Mouse (Mus musculus) neural tube, embryonic 15.5 days (tissue): ENCODE measurements at regions not wholly inside any gene's neighbourhood (a gene's known extent, or its start where the extent isn't known, plus 50 kb on each side); places are given as distances from the start of the nearest gene placed in this dataset.

Source experiments
- ATAC-seq: fragments of 200-750 bp; cut with Nextera tagmentation; 2 replicates; pipeline ENCODE4 v1.8.0; 2017; ENCODE audit warnings: mild to moderate bottlenecking, moderate TSS enrichment, moderate library complexity; ENCODE audit not compliant: low FRiP score
- H3K27ac ChIP-seq: fragments of 300-500 bp; sonication (generic); replicated peaks from 2 replicates; pipeline ENCODE4 v1.5.1; 2015; ENCODE audit warnings: mild to moderate bottlenecking, inconsistent platforms
- H3K27me3 ChIP-seq: fragments of 300-500 bp; sonication (generic); replicated peaks from 2 replicates; pipeline ENCODE4 v1.6.1; 2015; ENCODE audit warnings: inconsistent platforms
- H3K36me3 ChIP-seq: fragments of 300-500 bp; sonication (generic); 2 replicates; pipeline ENCODE4 v1.6.1; 2015; ENCODE audit warnings: inconsistent platforms
- H3K4me1 ChIP-seq: fragments of 300-500 bp; sonication (generic); 2 replicates; pipeline ENCODE4 v1.6.1; 2015; ENCODE audit warnings: inconsistent platforms
- H3K4me2 ChIP-seq: fragments of 300-500 bp; sonication (generic); 2 replicates; pipeline ENCODE4 v1.6.1; 2015; ENCODE audit warnings: inconsistent platforms, mild to moderate bottlenecking, moderate library complexity
- H3K4me3 ChIP-seq: fragments of 300-500 bp; sonication (generic); replicated peaks from 2 replicates; pipeline ENCODE4 v1.5.1; 2015; ENCODE audit warnings: mild to moderate bottlenecking, inconsistent platforms
- H3K9ac ChIP-seq: fragments of 300-500 bp; sonication (generic); replicated peaks from 2 replicates; pipeline ENCODE4 v1.6.1; 2015; ENCODE audit warnings: mild to moderate bottlenecking, inconsistent platforms
- H3K9me3 ChIP-seq: fragments of 300-500 bp; sonication (generic); replicated peaks from 2 replicates; pipeline ENCODE4 v1.6.1; 2016; ENCODE audit warnings: inconsistent platforms
- WGBS: fragments of 180-500 bp; shearing (Covaris S2); methylation state at CpG from one replicate; pipeline ENCODE4 v1.1.7; 2015; ENCODE audit warnings: mixed read lengths; 5-methylcytosine and 5-hydroxymethylcytosine counted together

DNA sequence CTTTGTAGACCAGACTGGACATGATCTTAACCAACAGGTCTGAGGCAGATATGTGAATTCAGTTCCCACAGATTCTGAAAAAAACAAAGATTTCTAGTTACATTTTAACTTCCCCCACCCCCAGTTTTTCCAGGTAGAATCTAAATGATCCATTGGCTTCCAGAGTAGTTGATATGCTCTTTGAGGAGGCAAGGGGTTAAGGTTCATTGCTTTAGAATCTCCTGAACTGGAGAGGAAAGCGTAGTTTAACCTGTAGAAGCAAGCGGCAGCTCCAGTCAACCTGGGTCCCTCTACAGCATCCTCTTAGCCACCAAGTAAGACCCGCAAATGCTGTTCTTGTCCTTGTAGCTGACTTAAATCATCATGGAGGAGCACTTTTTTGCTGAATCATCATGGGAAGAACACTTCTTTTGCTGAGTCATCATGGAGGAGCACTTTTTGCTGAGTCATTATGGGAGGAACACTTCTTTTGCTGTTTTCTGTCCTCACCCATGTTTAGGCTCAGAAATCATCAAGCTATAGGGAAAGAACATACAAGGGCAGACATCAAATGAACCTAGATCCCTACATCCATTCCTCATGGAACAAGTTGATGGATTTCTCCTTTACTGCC is 247.2 kb upstream of the Ank start:
- Histone ChIP-seq H3K27ac (no peak overlapping the region), H3K4me2 (no peak overlapping the region), H3K9me3 (no peaks in the 10 kb centered on the region), H3K36me3 (no peaks in the 10 kb centered on the region), H3K9ac (no peak overlapping the region), H3K4me3 (no peak overlapping the region), H3K27me3 (no peaks in the 10 kb centered on the region), H3K4me1 (peaks cover 3% of the 10 kb centered on the region)
- 97% methylated on average over 3 of the region's 3 CpGs for WGBS
- ATAC-seq: no peak

DNA sequence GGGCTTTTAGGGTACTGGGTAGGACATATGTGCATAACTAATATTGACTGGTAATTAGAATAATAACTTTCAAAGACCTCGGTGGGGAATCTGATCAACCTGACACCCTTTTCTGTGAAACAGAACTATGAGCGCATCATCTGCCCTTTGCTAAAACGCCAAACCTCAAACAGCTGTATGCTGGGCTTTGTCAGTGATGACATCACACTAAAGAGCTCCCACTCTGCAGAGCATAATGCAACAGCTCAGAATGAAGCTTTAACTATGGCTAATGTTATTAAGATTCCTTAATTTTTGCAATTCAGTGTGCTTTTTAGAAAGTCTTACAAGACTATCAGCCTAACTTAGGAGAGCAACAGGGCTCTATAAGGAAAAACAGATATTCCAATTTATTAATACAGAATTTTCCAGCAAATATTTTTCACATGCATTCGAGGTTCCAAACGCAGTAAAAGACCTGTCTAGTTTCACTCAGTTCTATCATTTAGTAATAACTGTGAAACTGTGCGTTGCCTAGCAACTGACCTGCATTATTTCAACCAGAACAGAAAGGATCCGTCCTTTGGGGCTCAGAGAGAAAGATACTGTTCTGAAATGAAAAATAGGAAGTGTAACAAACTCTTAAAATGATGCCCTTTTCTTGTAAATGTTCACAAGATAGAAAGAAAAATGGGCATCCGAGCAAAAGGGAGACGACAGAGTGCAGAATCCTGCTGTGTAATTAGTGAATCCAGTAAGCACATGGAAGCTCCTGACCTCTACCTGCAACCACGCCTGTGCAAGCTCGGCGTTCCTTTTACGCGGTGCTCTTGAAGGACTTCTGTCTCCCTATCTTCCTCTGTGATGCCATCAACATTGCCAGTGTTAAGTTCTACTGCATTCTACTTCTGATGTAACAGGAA is 242.6 kb upstream of the Ank start:
- Histone ChIP-seq H3K9ac (no peak overlapping the region), H3K9me3 (no peaks in the 10 kb centered on the region), H3K27me3 (no peaks in the 10 kb centered on the region), H3K36me3 (no peaks in the 10 kb centered on the region), H3K4me2 (peak overlapping the region; percentile 40), H3K27ac (peak overlapping the region; percentile 54; the same call in 1 of the 2 replicates), H3K4me3 (no peak overlapping the region; the same call in 1 of the 2 replicates), H3K4me1 (peaks cover 5% of the 10 kb centered on the region)
- ATAC-seq: peak; percentile 90; the same call in 1 of the 2 replicates
- WGBS: 56% methylated on average over 14 of the region's 14 CpGs

DNA sequence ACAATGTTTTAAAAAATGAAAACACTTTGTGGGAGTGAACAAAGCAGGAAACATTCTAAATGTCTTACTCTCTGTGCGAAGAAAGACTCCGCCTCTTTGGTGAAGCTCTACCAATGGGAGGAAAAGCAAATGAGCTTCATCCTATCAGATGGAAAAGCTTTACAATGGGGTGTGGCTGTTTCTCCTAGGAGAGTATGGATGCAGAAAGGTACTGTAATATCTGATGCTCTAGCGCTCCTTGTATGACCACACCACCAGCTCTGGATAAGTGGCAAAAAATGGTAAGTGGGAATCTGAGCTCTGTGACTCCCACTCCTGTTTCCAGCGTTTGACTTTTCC is 242.0 kb upstream of the Ank start:
- Histone ChIP-seq H3K36me3 (no peaks in the 10 kb centered on the region), H3K4me1 (peaks cover 5% of the 10 kb centered on the region), H3K27me3 (no peaks in the 10 kb centered on the region), H3K27ac (peak overlapping the region; percentile 54; the same call in 1 of the 2 replicates), H3K4me2 (peak overlapping the region; percentile 40), H3K9me3 (no peaks in the 10 kb centered on the region), H3K4me3 (no peak overlapping the region; the same call in 1 of the 2 replicates), H3K9ac (no peak overlapping the region)
- WGBS: 94% methylated on average over 4 of the region's 4 CpGs
- peak; percentile 87 for ATAC-seq

DNA sequence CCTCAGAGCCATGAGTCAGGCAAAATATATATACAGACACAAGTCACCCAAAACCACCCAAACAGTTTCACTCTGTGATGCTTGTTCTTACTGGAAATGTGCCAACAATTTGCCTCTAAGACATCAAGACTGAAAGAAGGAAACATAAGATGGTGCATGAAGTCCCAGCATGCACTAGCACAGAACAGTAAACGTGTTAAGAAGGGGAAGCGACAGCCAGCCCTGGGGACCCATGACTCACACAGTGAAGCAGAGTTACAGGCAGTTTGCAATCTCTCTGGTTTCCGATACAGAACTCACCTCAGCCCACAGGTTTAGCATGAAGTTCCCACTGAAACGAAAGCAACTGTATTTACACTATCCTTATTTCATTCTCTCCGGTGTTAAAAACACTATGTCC is 233.7 kb upstream of the Ank start:
- 65% methylated on average over 5 of the region's 5 CpGs for WGBS
- H3K36me3 ChIP-seq: no peaks in the 10 kb centered on the region
- no peak overlapping the region for H3K4me3 ChIP-seq
- H3K9me3 ChIP-seq: no peaks in the 10 kb centered on the region
- ATAC-seq: no peak
- H3K27me3 ChIP-seq: no peaks in the 10 kb centered on the region
- no peak overlapping the region for H3K27ac ChIP-seq
- no peak overlapping the region for H3K9ac ChIP-seq
- no peaks in the 10 kb centered on the region for H3K4me1 ChIP-seq
- H3K4me2 ChIP-seq: no peak overlapping the region

DNA sequence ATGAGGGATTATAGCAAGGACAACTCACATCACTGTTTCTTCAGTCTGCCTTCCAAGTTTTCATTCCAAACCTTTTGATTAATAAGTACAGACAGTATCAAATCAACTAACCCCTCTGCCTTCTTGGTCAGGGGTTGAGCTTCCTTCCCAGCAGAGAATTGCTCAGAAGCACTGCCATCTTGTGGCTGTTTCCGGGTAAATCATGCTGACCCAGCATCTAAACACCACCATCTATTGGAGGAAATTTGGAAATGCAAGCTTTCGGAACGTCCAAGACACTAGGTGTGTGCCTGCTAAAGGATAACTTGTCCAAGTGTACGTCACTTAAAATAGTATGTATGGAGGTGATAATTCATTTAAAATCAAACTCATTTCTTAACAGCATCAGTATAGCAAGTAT is 231.7 kb upstream of the Ank start:
- no peak overlapping the region for H3K27ac ChIP-seq
- no peaks in the 10 kb centered on the region for H3K36me3 ChIP-seq
- no peak overlapping the region for H3K4me3 ChIP-seq
- no peak overlapping the region for H3K9ac ChIP-seq
- no peak overlapping the region for H3K4me2 ChIP-seq
- H3K27me3 ChIP-seq: no peaks in the 10 kb centered on the region
- H3K4me1 ChIP-seq: no peaks in the 10 kb centered on the region
- H3K9me3 ChIP-seq: no peaks in the 10 kb centered on the region
- 14% methylated on average over 4 of the region's 4 CpGs for WGBS
- ATAC-seq: peak; percentile 47

DNA sequence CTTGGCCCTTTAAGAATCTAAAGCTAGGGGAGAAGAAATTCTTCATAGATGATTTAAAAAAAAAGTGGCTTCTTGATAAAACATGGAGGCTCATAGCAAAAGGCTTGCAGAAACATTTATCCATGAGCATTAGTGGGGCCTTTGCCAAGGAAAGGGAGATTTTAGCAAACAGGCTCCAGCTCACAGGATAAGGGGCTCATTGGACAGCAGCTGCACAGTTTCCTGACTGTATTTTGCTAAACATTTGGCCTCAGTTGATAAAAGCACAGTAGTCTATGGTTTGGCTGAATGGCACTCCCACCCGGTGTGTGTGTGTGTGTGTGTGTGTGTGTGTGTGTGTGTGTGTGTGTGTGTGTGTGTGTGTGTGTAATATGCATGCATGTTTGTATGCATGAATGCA is 228.2 kb upstream of the Ank start:
- no peak overlapping the region for H3K9ac ChIP-seq
- ATAC-seq: no peak
- H3K4me2 ChIP-seq: no peak overlapping the region
- WGBS: 69% methylated on average over 1 of the region's 1 CpGs
- H3K4me1 ChIP-seq: no peaks in the 10 kb centered on the region
- H3K27ac ChIP-seq: no peak overlapping the region
- H3K36me3 ChIP-seq: no peaks in the 10 kb centered on the region
- no peaks in the 10 kb centered on the region for H3K9me3 ChIP-seq
- no peaks in the 10 kb centered on the region for H3K27me3 ChIP-seq
- H3K4me3 ChIP-seq: no peak overlapping the region

DNA sequence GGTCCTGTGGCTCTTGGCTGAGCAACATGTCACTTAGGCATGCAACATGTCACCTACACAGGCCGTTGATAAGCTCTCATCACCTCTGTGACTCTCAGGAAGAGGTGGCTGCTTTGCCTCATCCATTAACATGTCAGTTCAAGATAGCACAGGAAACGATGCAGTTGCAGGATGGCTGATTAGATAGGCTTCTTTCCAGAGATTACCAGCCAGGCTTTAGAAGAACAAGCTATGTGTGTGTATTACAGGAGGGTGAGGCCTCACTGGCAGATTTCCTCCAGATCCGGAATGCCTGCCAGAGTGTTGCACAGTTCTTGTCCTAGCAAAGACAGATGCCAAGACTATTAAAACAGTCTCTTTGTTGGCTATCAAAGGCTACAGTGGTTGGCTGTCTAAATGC is 220.2 kb upstream of the Ank start:
- Histone ChIP-seq H3K27me3 (no peaks in the 10 kb centered on the region), H3K9me3 (no peaks in the 10 kb centered on the region), H3K9ac (no peak overlapping the region), H3K4me2 (no peak overlapping the region), H3K27ac (no peak overlapping the region), H3K4me3 (no peak overlapping the region), H3K36me3 (no peaks in the 10 kb centered on the region), H3K4me1 (no peaks in the 10 kb centered on the region)
- ATAC-seq: no peak
- 65% methylated on average over 3 of the region's 3 CpGs for WGBS

DNA sequence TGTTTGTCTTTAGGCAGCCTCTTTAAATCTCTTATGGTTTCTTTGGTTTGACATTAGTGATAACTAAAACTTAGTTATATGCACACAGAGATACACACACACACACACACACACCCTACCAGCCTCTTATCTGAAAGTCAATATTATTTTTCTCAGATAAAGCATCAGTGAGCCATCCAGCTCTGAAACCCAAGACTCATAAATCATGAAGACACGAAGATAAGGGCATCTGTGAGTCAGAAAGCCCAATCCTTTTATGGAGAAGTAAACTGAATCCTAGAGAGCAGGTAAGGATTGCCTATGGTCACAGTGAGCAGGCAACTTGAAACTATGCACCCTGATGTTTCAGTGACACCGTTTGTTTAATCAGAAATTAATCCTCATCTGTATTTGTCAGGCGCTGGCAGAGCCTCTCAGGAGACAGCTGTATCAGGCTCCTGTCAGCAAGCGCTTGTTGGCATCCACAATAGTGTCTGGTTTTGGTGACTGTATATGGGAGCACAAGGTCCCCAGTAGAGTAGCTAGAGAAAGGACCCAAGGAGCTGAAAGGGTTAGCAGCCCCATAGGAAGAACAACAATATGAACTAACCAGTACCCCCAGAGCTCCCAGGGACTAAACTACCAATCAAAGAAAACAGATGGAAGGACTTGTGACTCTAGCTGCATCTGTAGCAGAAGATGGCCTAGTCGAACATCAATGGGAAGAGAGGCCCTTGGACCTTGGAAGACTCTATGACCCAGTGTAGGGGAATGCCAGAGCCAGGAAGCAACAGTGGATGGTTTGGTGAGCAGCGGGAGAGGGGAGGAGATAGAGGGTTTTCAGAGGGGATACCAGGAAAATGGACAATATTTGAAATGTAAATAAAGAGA is 207.3 kb upstream of the Ank start:
- 79% methylated on average over 6 of the region's 6 CpGs for WGBS
- no peak for ATAC-seq

DNA sequence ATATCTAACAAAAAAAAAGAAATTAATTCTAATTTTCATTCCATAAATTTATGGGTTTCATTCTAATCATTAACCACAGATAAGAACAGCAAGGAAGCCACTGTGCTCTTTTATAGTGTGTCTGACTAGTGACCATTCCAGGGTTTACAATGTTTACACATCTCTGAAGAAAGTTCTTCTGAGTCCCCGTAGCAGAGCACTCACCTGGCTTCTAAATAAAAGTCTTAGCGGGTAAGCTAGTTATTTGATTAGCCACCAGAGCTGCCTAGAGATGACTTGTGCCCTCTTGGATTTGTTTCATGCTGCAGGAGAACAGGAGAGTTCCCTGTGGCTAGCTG is 206.7 kb upstream of the Ank start:
- 69% methylated on average over 2 of the region's 2 CpGs for WGBS
- no peak overlapping the region for H3K27ac ChIP-seq
- H3K9me3 ChIP-seq: no peaks in the 10 kb centered on the region
- no peak overlapping the region for H3K4me2 ChIP-seq
- H3K27me3 ChIP-seq: no peaks in the 10 kb centered on the region
- no peak overlapping the region for H3K9ac ChIP-seq
- H3K4me1 ChIP-seq: no peaks in the 10 kb centered on the region
- no peaks in the 10 kb centered on the region for H3K36me3 ChIP-seq
- no peak overlapping the region for H3K4me3 ChIP-seq
- ATAC-seq: no peak

More for the DNA sequence above, 207.3 kb upstream of the Ank start:
- H3K27ac ChIP-seq: no peak overlapping the region
- no peak overlapping the region for H3K4me3 ChIP-seq
- H3K9ac ChIP-seq: no peak overlapping the region
- H3K4me1 ChIP-seq: no peaks in the 10 kb centered on the region
- no peaks in the 10 kb centered on the region for H3K27me3 ChIP-seq
- no peaks in the 10 kb centered on the region for H3K9me3 ChIP-seq
- H3K4me2 ChIP-seq: no peak overlapping the region
- no peaks in the 10 kb centered on the region for H3K36me3 ChIP-seq

DNA sequence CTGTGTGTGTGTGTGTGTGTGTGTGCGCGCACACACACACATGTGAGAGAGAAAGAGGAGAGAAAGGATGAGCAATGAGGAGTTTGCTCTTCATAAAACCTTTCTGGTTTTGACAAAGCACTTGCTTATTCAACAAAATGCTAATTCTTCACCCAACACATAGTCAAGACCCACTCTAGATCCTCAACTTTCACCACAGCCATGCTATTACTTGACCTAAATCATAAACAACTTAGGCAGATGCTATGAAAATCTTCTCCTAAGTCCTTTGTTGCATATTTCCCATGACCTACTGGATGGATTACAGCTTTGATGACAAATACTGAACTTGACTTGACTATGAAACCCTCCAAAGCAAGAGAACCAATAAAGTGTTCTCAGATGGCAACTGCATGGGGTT is 196.3 kb upstream of the Ank start:
- no peak overlapping the region for H3K4me2 ChIP-seq
- H3K4me1 ChIP-seq: no peaks in the 10 kb centered on the region
- WGBS: 91% methylated on average over 2 of the region's 2 CpGs
- ATAC-seq: no peak
- H3K9me3 ChIP-seq: no peaks in the 10 kb centered on the region
- no peaks in the 10 kb centered on the region for H3K36me3 ChIP-seq
- no peak overlapping the region for H3K27ac ChIP-seq
- no peak overlapping the region for H3K4me3 ChIP-seq
- no peak overlapping the region for H3K9ac ChIP-seq
- no peaks in the 10 kb centered on the region for H3K27me3 ChIP-seq

DNA sequence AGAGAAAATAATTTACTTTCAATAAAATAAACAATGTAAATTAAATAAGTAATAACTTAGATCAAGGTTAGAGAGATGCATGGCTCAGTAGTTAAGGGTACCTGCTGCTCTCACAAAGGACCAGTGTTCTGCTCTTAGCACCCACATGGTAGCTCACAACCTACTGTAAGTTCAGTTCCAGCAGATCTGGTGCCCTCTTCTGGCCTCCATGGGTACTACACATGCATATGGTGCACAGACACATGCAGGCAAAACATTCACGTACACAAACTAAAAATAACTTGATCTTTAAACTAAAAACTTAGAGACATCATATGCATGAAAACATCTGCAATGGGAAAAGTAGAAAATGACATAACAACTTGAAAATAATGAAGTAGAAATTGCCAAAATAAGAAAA is 184.2 kb upstream of the Ank start:
- Histone ChIP-seq H3K27me3 (no peaks in the 10 kb centered on the region), H3K36me3 (no peaks in the 10 kb centered on the region), H3K9me3 (no peaks in the 10 kb centered on the region), H3K27ac (no peak overlapping the region), H3K4me1 (no peaks in the 10 kb centered on the region), H3K4me3 (no peak overlapping the region), H3K4me2 (no peak overlapping the region), H3K9ac (no peak overlapping the region)
- ATAC-seq: no peak
- WGBS: 95% methylated on average over 1 of the region's 1 CpGs

DNA sequence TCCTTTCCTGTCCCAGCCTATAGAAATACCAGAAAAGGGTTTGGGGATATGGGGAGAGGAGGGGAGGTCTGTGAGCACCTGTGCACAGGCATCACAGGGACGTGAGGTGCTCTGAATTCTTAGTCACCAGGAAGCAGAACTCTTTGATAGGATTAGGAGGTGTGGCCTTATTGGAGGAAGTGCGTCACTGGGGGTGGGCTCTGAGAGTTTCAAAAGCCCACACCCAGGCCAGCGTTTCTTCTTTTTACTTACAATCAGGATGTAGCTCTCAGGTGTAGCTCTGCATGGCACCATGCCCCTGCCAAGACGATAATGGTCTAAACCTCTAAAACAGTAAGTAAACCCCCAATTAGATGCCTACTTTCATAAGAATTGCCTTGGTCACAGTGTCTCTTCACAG is 162.6 kb upstream of the Ank start:
- no peaks in the 10 kb centered on the region for H3K4me1 ChIP-seq
- 85% methylated on average over 4 of the region's 4 CpGs for WGBS
- no peak overlapping the region for H3K4me2 ChIP-seq
- ATAC-seq: no peak
- no peak overlapping the region for H3K4me3 ChIP-seq
- no peaks in the 10 kb centered on the region for H3K27me3 ChIP-seq
- H3K36me3 ChIP-seq: no peaks in the 10 kb centered on the region
- H3K9ac ChIP-seq: no peak overlapping the region
- H3K27ac ChIP-seq: no peak overlapping the region
- H3K9me3 ChIP-seq: no peaks in the 10 kb centered on the region
